Mouse (Mus musculus): ENCODE measurements around the gene Bclaf1.

- TF ChIP-seq CTCF (IDR thresholded peaks at IDR 0.05; ENCODE audit: extremely low read depth, insufficient read depth, low read length) = no peak
- TF ChIP-seq POLR2A (IDR thresholded peaks at IDR 0.05; ENCODE audit: extremely low read depth, insufficient read depth, low read length) = no peak
These were observed 50.3 kb downstream of the Bclaf1 start for GRCm38 (mm10) chr10:20362450-20363118.
